Mouse (Mus musculus): Measurements from ENCODE around the gene Sytl3.

Gene Sytl3

GRCm38 (mm10) chr17:6646841-6647240 lies 12.1 kb upstream of the Sytl3 start:
- 95% methylated on average over 8 of the region's 8 CpGs for whole genome bisulfite sequencing

GRCm38 (mm10) chr17:6647452-6647851 lies 11.4 kb upstream of the Sytl3 start:
- 96% methylated on average over 3 of the region's 3 CpGs for WGBS

DNA sequence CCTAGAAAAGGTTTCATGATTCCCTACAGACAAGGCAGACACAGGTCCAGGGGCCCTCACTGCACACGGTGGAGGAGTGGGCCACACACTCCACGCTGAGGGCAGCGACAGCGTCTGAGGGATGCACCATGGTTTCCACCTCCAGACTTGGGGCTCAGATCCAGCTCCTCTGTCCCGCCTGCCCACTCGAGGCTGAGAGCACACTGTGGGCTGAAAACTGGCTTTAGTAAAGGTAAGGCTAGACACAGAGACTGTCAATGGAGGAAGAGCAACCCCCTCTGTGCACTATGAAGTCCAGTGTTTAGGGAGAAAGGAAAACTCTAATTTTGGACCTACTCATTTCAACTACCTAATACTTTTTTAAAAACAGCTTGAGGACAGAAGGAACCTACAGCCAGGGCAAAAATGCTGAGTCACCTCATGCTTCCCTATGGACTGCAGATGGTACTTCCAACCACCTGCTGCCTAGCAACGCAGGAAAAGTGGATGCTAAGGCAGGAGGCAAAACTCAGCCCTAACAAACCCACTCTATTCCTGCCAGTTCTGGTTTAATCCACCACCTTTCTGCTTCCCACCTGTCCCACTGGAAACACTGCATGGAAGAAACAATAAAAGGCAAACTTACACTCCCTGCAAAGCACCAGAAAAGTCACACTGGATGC lies 7.9 kb upstream of the Sytl3 start:
- WGBS: 42% methylated on average over 6 of the region's 7 CpGs

DNA sequence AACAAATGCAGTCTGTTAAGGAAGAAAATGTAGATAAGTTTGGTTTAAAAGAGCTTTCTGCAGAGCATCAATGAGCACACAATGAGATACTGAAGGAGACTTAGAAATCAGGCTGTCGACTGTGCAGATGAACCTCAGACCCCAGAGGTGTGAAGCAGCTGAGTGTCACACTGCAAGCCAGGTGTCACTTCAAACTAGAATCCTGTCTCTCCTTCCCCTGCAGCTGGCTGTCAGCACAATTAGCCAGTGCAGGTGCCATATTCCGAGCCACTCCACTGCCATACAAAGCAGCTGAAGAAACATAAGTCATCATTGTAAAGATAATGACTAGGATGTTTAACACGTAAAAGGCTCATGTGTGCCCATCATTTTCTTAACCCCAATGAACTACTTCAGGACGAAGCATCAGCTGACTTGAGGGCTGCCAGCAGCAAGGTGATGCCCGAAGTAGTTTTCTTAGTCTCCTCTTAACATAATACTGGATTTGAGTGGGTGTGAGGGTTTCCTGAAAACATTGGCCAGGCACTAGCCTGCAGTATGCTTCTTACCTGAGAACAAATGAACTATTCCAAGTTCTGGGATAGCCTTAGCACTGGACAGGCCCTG lies 5.4 kb upstream of the Sytl3 start:
- 90% methylated on average over 4 of the region's 5 CpGs for WGBS

DNA sequence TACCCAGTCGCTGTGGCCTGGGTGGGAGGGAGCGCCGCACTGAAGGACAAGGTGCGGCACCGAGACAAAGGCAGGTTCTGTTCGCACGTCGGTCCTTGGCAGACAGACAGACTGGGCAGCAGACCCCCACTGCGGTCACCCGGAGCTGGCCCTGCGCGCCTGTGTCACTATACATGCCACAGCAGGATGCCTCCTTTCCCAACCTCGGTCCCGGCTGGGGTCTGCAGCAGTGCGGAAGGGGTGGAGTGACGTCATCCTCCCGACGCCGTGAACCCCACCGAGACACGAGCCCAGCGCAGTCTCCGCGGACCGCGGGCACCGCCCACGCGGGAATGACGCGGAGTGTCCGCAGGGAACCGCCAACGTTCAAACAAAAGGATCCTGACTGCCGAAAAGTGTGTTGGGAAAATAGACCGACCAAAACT lies 3.8 kb upstream of the Sytl3 start:
- WGBS: under 1% methylated on average over 36 of the region's 36 CpGs

DNA sequence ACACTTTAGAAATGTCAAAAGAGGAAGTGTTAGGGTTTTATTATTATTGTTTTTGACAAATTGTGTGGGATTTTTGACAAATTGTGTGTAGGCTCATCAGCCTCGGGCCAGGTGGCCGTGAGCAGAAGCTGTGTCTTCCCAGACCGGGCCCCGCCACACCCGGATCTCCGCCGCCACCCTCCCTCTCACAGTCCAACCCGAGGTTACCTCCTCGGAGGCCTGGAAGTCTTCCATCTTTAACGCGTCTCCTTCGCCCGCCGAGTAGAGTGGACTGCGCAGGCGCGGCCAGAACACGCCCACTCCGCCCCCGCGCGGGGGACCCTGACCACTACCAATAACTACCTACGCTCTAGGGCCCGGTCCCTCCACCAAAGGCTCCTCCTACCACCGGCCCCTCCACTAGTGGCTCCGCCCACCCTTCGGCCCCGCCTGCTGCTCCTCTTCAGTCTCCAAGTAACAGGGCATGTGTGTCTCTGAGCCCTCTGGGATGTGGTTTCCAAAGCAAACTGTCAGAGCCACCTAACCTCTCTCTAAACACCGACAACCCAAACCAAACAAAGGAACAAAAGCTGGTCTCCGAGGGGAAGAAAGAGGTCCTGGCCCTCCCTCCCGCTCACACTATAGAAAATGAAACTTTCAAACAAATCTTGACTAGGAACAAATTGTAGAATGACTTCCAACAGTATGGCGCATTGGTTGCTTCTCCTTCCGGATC lies 3.2 kb upstream of the Sytl3 start, which contains the start of gene Dynlt1f:
TSS of gene Dynlt1f (minus strand) at position 334 of the 715 bp plus-strand sequence.
- 3% methylated on average over 24 of the region's 33 CpGs for WGBS

DNA sequence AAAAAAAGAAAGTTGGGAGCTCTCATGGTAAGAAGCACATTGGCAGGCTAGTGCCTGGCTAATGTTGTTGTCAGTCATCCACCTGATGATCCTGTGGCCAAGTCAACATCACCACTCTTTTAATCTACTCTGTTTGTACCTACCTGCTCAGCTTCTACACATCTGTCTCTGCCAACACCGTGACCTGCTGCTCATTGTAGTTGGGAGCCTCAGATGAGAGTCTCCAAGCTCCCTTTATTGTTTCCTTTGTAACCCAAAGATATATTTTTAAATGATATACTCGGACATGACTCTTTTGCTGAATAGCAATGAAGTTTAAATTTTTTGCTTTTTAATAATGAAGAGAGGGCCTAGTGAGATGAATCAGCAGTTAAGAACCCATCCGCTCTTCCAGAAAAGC lies 2.4 kb upstream of the Sytl3 start:
- WGBS: 96% methylated on average over 2 of the region's 3 CpGs

DNA sequence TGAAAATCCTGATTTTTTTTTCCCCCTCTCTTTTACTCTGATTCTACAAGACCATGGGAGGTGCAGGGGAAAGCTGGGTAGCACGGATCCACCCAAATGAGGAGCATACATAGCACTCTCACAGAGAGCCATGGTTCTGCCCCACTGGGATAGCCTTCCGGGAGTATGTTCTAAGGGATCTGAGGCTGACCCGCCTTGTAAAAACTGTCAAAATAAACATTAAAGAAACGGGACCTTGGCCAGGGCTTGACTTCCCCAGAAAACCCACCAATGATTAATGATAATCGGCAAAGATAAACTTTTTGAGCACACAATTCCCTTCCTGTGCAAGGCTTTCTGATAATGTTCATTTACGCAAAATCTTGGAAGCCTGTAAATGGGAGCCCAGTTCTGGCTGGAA lies 1.7 kb downstream of the Sytl3 start:
- WGBS: 60% methylated on average over 6 of the region's 6 CpGs

DNA sequence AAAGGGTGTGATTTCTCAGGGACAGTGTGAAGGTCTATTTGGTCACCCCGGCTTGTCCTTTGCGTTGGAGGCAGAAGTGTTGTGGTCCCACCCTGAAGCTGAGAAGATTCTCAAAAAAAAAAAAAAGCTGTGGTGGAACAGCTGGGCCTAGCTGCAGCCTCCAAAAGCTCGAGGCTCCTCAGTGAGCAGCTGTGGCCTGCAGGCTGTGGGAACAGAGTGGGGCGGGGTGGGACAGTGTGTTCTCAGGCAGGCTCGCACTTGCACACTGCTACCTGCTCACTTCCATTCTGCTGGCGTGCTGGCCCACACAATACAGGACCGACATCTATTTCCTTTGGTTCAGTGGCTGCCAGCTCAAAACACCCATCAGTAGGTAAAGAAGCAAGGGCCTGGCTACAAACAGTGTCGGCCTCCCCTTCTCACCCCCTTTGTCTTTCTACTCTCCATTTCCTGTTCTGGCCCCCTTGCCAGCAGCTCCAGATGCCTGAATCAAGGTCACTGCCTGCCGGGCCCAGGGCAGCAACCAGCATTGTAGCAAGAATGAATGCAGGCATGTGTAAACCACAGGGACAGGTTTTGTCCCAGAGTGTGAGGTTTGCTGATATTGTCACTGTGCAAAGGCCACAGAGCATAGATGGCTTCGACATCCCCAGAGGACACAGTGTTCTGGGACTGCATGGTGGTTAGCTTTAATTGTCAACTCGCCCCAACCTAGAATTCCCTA lies 2.4 kb downstream of the Sytl3 start:
- WGBS: 58% methylated on average over 10 of the region's 11 CpGs

DNA sequence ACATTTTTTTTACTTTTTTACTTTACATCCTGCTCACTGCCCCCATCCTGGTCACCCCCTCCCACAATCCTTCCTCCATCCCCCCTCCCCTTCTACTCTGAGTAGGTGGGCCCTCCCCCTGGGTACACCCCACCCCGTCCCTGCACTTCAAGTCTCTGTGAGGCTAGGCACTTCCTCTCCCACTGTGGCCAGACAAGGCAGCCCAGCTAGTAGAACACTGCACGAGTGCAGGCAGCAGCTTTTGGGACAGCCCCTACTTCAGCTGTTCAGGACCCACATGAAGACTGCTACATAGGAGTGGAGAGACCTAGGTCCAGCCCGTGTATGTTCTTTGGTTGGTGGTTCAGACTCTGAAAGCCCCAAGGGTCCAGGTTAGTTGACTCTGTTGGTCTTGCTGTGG lies 3.9 kb downstream of the Sytl3 start:
- WGBS: 70% methylated on average over 3 of the region's 3 CpGs

- 87% methylated on average over 4 of the region's 5 CpGs for WGBS
Measured at GRCm38 (mm10) chr17:6665389-6665788, 6.5 kb downstream of the Sytl3 start.

GRCm38 (mm10) chr17:6668522-6668921 lies 9.6 kb downstream of the Sytl3 start:
- no CpG with 5 or more reads among the region's 6 CpGs for WGBS

- 65% methylated on average over 5 of the region's 5 CpGs for WGBS
Measured at GRCm38 (mm10) chr17:6674297-6674696, 15.4 kb downstream of the Sytl3 start.

GRCm38 (mm10) chr17:6678063-6678462 lies 19.2 kb downstream of the Sytl3 start:
- 90% methylated on average over 1 of the region's 2 CpGs for WGBS

- 88% methylated on average over 4 of the region's 4 CpGs for WGBS
Measured at GRCm38 (mm10) chr17:6681721-6682120, 22.8 kb downstream of the Sytl3 start.

DNA sequence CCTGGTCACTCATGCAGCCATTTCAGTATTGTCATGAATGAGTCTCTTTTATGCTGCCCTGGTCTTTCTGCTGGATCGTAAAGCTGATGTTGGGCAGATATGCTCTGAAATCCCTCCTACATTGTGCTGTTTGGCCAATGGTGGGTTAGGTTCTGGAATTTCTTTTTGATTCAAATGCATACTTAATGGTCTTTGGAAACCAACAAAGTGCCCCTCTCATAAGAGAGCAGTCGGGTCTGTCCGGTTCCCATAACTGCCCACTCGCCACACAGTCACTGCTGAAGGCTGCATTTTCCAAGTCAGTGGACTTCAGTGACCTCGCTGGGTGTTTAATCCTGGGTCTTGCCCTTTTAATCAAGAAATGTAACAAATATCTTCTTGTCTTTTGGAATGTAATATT lies 24.8 kb downstream of the Sytl3 start:
- WGBS: 100% methylated on average over 1 of the region's 5 CpGs

DNA sequence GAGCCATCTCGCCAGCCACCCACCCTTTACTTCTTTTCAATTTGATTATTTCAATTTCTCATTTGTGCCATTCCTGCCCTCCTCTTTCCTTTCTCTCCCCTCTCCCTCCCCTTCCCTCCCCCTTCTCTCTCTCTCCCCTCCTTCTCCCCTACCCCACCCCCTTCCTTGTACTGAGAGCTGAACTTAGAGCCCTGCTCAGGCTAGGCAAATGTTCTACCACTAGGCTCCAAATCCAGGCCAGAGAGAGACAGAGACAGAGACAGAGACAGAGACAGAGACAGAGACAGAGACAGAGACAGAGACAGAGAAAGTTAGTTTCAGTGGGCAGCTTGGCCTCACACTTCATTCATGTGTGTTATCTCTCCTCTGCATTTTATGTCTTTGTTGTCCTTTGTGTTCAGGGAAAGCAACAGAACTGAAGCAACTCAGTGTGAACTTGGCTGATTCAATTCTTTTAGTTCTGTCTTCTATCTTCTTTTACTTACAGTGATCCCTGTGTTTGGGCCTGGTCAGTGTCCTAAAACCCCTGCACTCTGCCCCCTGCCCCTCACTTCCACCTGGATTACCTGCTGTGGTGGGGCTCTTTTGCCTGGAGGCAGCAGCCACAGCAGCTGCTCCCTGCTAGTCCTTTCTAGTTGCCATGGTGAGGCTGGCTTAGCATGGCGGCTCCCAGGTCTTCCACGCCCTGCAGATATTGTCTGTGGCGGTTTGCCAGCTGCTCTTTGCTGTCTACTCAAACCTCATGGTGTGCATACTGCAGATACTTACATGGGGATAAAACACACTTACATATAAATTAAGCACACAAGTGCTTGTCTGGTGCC lies 25.8 kb downstream of the Sytl3 start:
- 60% methylated on average over 1 of the region's 4 CpGs for WGBS

- WGBS: 62% methylated on average over 5 of the region's 8 CpGs
Measured at GRCm38 (mm10) chr17:6685288-6685818, 26.5 kb downstream of the Sytl3 start.

DNA sequence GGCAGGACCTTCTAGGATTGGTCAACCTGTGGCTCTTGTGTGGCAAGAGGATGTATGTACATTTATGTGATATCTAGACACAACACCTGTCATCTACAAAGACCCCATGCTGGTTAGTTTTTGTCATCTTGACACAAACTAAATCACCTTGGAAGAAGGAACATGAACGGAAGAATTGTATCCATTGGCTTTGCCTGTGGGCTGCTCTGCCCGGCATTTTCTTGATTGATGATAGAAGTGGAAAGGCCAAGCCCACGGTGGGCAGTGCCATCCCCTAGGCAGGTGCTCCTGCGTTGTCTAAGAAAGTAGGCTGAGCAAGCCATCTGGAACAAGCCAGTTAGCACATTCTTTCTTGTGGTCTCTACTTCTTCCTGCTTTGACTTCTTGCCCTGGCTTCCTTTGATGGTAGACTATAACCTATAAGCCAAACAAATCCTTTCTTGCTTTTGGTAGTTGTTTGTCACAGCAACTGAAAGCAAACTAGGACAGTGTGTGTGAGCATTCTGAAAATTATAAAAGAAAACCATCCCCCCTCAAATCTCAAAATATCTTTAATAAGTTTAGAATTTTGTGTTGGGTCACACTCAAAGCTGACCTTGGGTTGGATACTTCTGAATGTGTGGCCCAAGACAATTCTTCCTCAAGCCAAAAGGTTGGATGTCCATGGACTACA lies 27.5 kb downstream of the Sytl3 start:
- 96% methylated on average over 3 of the region's 4 CpGs for WGBS

GRCm38 (mm10) chr17:6689344-6689743 lies 30.5 kb downstream of the Sytl3 start:
- 96% methylated on average over 4 of the region's 4 CpGs for WGBS

GRCm38 (mm10) chr17:6691596-6691995 lies 32.7 kb downstream of the Sytl3 start:
- WGBS: 7% methylated on average over 2 of the region's 2 CpGs
